Mouse (Mus musculus) C2C12 (cell line): ENCODE results near the gene Tenm2. TPM values are rescaled to one million over a fixed set of nuclear protein-coding genes. Genes with fewer than 3 reads are reported as not detected.

Source experiments
- H3K27me3 ChIP-seq: one replicate; pipeline ENCODE4 v1.6.1; 2011; ENCODE audit not compliant: control insufficient read depth, insufficient read depth, insufficient read length
- H3K36me3 ChIP-seq: one replicate; pipeline ENCODE4 v1.6.1; 2011; ENCODE audit not compliant: control insufficient read depth, insufficient read depth
- H3K4me3 ChIP-seq: one replicate; pipeline ENCODE4 v1.5.1; 2011; ENCODE audit warnings: mild to moderate bottlenecking, control low read depth; ENCODE audit not compliant: poor library complexity, insufficient read depth, severe bottlenecking
- H3K79me2 ChIP-seq: one replicate; pipeline ENCODE4 v1.6.1; 2011; ENCODE audit not compliant: control insufficient read depth, insufficient read depth
- H3K79me3 ChIP-seq: one replicate; pipeline ENCODE4 v1.6.1; 2011; ENCODE audit warnings: low read depth, control low read depth
- H3ac ChIP-seq: one replicate; pipeline ENCODE3; 2011; ENCODE audit warnings: low read depth; ENCODE audit not compliant: control insufficient read depth, insufficient read length
- CEBPB ChIP-seq: IDR thresholded peaks from one replicate; pipeline ENCODE4 v1.6.1; 2011; ENCODE audit warnings: low read depth, mild to moderate bottlenecking, control low read depth, moderate library complexity
- CTCF ChIP-seq: IDR thresholded peaks from one replicate; pipeline ENCODE4 v1.5.1; 2011; ENCODE audit not compliant: control insufficient read depth, insufficient read depth, insufficient read length
- FOSL1 ChIP-seq: IDR thresholded peaks from one replicate; pipeline ENCODE4 v1.8.0; 2011; ENCODE audit warnings: mild to moderate bottlenecking, low read length; ENCODE audit not compliant: poor library complexity, insufficient read depth, severe bottlenecking
- MAX ChIP-seq: IDR thresholded peaks from one replicate; pipeline ENCODE4 v1.6.1; 2011; ENCODE audit warnings: mild to moderate bottlenecking, control low read depth
- MYOD1 ChIP-seq: IDR thresholded peaks from one replicate; pipeline ENCODE4 v1.6.1; 2011; ENCODE audit warnings: low read depth; ENCODE audit not compliant: control insufficient read depth, insufficient read length
- MYOG ChIP-seq: IDR thresholded peaks from one replicate; pipeline ENCODE4 v1.6.1; 2011; ENCODE audit not compliant: control insufficient read depth, insufficient read length; ENCODE audit errors: extremely low read depth
- USF1 ChIP-seq: IDR thresholded peaks from one replicate; pipeline ENCODE4 v1.6.1; 2011; ENCODE audit warnings: low read depth, mild to moderate bottlenecking, control low read depth, moderate library complexity
- polyA plus RNA-seq: library from polyadenylated mRNA; unstranded; fragments of >200 nt; fragmentation: generic; extraction: Trizol; gene quantifications from one replicate; pipeline ENCODE4 v1.2.1, GENCODE M21; 2012; ENCODE audit warnings: missing spikeins

Gene Tenm2
- polyA plus RNA-seq, 1 experiment, result not detected

DNA sequence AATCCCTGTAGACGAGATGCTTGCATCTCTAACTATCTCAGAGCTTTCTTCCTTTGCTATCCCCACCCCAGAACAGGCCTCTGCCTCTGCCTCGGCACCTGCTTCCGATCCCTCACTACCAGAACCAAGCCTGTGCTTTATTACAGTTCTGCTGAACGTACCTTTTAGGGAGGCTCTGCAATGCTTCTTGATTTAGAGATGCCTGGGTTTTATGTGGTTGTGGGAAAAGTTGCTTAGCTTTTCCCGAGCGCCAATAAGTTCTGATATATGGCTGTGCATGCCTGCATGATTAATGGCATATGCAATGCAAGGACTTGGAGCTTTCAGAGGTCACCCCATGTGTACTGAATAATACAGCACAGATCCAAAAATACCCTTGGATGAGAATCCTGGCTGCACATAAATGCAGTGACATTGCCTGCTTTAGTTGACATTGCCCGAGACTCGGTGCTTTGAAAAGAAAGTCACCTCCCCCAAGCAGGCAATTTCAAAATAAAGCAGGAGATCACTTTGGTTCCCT is 1114.3 kb downstream of the Tenm2 start:
- Histone ChIP-seq H3K36me3 (no peaks in the 10 kb centered on the region), H3K4me3 (no peak overlapping the region), H3K79me3 (no peaks in the 10 kb centered on the region), H3K27me3 (no peaks in the 10 kb centered on the region), H3ac (no peak overlapping the region), H3K79me2 (no peaks in the 10 kb centered on the region)
- TF ChIP-seq FOSL1 (no peak), MAX (no peak)

DNA sequence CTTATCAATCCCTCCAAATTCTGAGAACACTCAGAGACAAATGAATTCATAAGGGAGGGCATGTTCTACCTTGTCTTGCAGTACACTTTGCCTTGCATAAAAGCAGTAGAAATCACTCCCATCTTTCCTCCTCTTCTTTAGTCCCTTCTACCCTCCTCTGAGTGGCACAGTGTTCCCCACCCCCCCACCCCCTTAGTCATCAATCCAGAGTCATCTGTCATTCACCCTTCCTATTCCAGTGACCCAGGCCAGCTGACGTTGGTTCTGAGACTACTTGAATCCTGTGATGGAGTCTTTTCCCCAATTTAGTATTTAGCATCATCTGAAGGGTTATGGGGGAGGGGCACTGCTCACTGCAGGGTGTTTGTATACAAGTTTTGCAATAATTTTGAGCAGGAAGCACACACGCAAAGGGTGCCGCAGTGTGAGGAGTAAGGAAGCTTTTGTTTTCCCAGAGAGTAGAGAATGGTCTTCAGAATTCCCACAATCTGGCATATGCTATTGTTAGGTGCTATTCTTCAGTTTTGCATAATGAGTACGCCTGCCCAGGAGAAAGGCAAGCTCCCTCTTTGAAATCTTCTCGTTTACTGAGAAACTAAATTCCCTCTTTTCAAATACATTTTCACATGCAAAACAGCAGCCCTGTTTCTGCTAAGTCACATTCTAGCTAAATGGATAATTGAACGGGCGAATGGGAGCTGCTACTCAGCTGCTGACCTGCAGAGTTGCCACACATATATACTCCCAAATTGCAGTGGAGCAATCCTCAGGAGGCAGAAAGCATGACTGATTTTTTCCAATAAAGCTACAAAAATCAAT is 1115.0 kb downstream of the Tenm2 start:
- Histone ChIP-seq H3K4me3 (no peak overlapping the region), H3K79me2 (no peaks in the 10 kb centered on the region), H3K79me3 (no peaks in the 10 kb centered on the region), H3K27me3 (no peaks in the 10 kb centered on the region), H3K36me3 (no peaks in the 10 kb centered on the region), H3ac (no peak overlapping the region)
- no peak for TF ChIP-seq FOSL1
- TF ChIP-seq CTCF, result no peak
- TF ChIP-seq MAX, result no peak
- no peak for TF ChIP-seq MYOD1
- no peak for TF ChIP-seq USF1
- no peak for TF ChIP-seq MYOG
- no peak for TF ChIP-seq CEBPB

DNA sequence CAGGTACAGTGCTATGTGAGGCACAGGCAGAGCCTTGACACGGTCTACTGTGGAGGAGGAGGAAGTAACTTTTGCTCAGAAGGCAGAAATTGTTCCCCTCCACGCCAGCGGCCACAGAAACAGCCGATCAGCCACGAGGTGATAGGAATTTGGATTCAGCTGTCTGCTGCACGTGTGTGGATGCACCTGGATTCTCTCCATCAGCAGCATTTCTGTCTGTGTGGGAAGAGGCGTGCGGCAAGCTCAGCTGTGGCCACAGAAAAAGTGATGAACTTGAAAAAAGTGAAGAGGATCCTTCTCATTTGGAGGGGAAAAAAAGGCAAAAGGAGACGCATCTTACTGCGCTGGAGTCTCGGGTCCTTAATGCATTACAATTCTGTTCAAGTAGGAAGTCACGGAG is 1122.4 kb downstream of the Tenm2 start:
- H3K27me3 ChIP-seq, result no peaks in the 10 kb centered on the region
- H3ac ChIP-seq, result no peak overlapping the region
- no peak overlapping the region for H3K4me3 ChIP-seq
- no peaks in the 10 kb centered on the region for H3K79me2 ChIP-seq
- no peaks in the 10 kb centered on the region for H3K79me3 ChIP-seq
- TF ChIP-seq MYOD1 (no peak), FOSL1 (no peak)
- H3K36me3 ChIP-seq, result no peaks in the 10 kb centered on the region

DNA sequence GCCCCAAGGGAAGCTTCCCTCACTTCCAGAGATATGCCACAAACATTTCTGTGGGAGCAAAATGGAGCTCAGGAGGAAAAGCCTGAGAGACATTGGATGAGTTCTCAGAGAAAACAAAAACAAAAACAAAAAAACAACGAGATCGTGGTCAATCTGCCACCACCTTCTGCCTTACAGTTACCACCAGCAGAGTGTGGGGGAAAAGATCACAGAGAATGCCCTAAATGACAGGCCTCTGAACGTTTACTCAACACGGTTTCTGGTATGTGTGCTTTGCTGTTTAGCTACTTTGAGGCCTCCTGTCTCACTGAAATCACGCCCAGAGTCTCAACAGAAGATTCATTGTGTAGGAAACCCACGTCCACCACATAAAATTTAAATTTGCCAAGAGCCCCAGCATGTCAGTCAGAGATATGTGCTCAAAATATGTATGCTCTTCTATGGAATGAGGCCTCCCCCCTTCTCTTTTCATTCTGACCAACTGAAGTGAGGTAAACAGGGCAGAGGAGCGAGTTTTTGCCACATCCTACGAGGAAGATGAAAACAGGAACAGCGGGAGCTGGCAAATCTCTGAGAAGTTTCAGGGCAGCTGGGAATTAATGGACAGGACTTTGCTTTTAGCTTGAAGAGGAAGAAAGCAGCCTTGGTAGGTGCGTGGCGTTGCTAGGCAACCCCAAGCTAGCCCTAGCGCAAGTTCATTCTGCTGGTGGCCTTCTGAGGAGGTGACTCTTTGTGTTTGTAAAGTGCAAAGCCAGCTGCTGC is 1126.6 kb downstream of the Tenm2 start:
- no peaks in the 10 kb centered on the region for H3K79me3 ChIP-seq
- H3K4me3 ChIP-seq, result no peak overlapping the region
- no peaks in the 10 kb centered on the region for H3K27me3 ChIP-seq
- no peak for TF ChIP-seq MYOG
- TF ChIP-seq MYOD1, result no peak
- no peak for TF ChIP-seq CTCF
- no peak for TF ChIP-seq USF1
- no peak for TF ChIP-seq CEBPB
- TF ChIP-seq MAX, result no peak
- TF ChIP-seq FOSL1, result no peak
- H3ac ChIP-seq, result no peak overlapping the region
- no peaks in the 10 kb centered on the region for H3K79me2 ChIP-seq
- H3K36me3 ChIP-seq, result no peaks in the 10 kb centered on the region

DNA sequence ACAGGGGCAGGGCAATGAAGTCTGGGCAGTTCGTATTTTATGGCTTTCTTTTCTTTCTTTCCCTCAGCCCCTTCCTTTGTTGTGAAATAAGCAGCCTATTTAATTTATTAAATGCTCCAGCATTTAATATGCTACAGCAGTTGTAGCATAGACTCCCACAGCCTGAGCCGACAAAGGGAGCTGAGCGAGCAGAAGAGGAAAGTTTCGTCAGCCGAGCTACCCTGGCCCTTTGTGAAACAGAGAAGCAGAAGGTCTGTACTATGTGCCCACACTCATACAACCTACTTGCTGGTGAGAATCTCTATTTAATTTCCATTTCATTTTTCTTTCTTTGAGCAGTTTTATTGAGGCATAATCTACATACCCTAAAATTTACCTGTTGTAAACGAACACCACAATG is 1127.9 kb downstream of the Tenm2 start:
- Histone ChIP-seq H3ac (no peak overlapping the region), H3K4me3 (no peak overlapping the region), H3K27me3 (no peaks in the 10 kb centered on the region), H3K36me3 (no peaks in the 10 kb centered on the region), H3K79me3 (no peaks in the 10 kb centered on the region), H3K79me2 (no peaks in the 10 kb centered on the region)
- TF ChIP-seq FOSL1, result no peak
- TF ChIP-seq CEBPB, result no peak
- no peak for TF ChIP-seq USF1
- TF ChIP-seq CTCF, result no peak
- no peak for TF ChIP-seq MYOG
- TF ChIP-seq MAX, result no peak
- TF ChIP-seq MYOD1, result no peak

DNA sequence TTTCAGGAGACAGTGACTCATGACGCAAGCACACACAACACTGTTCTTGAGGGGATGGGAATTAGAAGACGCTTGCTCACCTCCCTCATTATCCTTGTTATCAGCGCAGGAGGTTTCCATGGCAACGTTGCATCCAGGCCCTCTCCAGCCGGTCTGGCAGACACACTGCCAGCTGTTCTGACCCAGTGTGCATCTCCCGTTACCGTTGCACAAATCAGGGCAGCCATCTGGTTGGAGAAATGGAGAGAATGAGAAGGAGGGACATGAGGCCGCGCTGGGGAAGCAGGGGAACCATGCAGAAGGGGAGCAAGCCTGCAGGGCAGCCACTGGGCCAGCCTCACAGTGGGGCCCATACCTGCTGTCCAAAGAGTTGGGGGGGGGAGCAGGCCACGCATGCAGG is 1129.1 kb downstream of the Tenm2 start:
- no peak overlapping the region for H3ac ChIP-seq
- no peaks in the 10 kb centered on the region for H3K79me3 ChIP-seq
- no peaks in the 10 kb centered on the region for H3K36me3 ChIP-seq
- no peaks in the 10 kb centered on the region for H3K79me2 ChIP-seq
- no peak overlapping the region for H3K4me3 ChIP-seq
- TF ChIP-seq CTCF (no peak), MAX (no peak), MYOD1 (no peak), CEBPB (no peak), MYOG (no peak), USF1 (no peak), FOSL1 (no peak)
- no peaks in the 10 kb centered on the region for H3K27me3 ChIP-seq
